Mouse (Mus musculus) cerebellum, adult 11-12 months (tissue): Measurements from ENCODE around the gene Eepd1.
"Not testable (repeated sequence)": the region's sequence is repeated elsewhere in the genome, so short reads cannot be mapped to it uniquely, and the experiment has no call there.

ENCODE experiments used
- DNase-seq: peaks from one replicate; pipeline ENCODE4 v3.0.0; 2022

Eepd1 gene

DNA sequence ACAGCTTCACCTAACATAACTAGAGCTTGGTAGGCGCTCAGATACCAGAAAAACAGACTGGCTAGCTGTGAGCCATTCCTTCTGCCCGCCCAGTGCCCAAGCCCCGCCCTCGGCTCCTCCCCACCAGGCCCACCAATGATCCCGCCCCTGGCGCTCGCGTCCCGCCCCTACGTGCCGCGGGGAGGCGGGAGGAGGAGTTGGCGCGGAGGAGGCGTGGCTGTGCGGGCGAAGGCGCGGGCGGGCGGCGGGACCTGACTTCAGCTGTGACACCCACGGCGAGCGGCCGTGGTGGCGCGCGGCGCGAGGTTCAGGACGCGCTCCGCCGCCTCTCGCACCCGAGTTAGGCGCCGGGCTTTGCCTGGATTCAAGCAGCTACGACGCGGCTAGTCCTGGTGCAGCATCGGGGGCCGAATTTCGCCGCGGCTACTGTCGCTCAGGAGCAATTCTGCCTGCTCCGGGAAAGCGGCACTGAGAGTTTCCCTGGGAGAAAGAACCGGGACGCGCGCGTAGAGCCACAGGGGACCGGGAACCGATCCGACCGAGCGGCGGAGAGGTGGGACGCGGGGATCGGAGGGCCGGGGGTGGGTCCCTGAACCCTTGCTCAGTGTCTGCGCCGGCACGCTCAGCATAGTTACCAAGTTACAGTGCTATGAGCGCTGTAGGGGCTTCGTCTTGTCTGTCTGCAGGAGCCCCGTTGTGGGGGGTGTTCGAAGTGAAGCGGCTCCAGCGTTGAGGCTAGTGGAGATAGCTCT lies at the start of gene Eepd1:
TSS of gene Eepd1 (plus strand) at position 204 of the 752 bp plus-strand sequence.
- peak; percentile 96 for DNase-seq

DNA sequence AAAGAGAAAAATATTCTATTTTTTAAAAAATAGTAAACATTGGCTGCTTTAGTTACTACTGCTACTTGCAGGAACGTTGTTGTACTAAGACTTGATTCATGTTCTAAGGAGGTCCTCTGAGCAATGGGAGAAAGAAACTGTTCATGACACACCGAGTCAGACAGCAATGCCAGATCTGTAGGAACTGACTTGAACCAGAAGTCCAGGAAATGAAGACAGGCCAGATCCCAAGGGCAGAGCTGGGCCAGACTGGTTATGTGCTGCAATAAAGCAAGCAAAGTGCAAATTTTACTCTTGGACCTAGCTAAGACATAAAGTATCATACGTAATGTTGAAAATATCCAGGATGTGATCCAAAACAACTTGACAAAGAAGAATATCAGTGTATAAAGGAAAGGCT lies 42.5 kb upstream of the Eepd1 start:
- no peak for DNase-seq

DNA sequence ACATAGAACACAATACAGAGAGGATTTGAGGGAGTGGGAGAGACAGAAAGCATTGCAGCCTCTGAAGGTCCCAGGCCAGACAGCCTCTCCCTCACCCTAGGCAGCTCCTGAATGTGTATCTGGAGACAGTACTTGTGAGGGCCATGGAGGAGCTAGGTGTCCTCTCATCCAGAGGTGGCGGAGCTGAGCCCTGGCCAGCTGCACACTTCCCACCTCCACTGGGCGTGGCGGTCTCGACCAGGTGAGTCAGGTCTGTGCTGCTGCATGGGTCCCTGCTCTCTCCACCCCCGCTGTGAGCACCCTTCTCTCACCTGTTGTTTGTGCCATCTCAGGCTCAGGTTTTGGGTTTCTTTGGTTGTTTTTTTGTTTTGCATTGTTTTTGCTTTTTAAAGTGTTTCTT lies 41.3 kb upstream of the Eepd1 start:
- DNase-seq = not testable (repeated sequence)

DNA sequence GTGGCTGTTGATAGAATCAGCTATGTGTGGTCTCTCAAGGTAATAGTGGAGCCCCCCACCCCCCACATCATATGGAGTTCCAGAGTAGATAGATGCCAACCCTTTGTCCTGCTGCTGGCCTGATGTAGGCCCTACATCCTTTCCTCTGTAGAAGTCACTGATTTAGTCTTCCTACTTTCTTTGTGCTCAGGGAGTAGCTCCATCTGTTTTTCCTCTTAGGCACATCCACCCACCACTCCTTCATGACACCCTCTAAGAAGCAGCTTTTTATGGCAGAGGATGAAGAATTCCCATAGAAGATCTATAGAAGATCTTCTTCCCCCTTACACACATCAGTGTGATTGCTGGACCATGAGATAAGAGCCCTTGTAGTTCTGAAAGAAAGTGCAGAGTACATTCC lies 39.3 kb upstream of the Eepd1 start:
- no peak for DNase-seq

DNA sequence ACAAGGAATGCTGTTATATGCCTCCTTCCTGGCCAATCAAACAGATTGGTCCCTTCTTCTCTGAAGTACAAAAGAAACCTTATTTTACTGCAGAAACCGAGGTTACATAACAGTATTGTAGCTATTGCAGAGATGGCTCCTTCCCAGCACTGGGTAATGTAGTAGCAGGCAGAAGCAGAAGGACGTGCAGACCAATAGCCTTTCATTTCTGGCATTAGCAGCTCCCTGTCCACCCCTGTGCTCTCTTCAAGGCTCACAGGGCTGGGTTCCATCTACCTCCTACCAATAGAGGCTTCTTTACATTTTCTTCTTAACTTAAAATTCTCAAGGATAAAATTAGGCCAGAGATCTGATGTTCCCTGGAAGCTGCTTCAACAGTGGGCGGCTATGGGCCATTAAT lies 38.3 kb upstream of the Eepd1 start:
- DNase-seq = no peak

DNA sequence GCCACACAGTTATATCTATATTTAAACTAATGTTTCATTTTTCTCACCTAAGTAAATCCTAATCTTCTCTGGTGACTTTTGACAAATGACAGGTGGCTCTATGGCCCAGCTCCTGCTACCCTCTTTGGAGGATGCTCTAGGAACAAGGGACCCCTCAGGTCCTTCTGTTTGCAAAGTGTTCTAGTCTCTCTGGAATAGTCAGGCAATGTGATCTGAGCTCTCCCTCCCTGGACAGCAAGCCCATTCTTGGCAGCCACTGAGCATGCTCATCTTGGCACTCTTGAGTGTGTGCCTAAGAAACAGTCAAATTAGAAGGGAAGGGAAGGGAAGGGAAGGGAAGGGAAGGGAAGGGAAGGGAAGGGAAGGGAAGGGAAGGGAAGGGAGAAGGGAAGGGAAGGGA lies 37.8 kb upstream of the Eepd1 start:
- no peak for DNase-seq

DNA sequence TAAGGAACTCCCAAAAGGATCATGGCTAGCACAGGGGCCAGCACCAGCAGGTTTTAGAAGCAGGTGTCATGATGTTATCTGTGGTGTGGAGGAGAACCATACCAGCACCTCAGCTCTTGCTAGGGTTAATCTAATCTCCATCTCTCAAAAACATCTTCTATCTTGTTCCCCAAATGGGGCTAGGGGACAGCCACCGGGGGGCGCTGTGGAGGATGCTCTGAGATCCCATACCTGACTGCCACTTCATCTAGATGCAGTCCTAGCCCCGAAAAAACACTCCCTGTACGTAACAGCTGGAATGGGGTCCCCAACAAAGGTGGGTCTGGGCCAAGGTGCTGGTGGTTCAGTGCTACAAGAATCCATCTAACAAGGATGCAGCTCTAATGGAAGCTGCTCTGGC lies 31.0 kb upstream of the Eepd1 start:
- DNase-seq = no peak

DNA sequence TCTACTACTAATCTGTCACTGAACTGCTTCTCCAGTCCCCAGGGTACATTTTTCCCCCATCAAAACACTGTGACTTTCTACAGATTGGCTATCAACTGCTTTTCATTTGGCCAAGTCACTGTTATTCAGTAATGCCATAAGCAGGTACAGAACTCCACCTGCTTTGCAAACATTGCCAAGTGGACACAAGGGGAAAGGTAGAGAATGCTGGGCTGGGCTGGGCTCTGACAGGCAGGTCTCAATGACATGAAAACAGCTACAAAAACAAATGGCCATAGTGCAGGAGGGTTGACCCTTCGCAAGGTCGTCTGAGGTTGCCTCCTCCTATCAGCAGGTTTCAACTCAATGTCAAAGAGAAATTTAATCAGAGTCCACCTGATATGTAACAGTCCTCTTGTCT lies 26.3 kb upstream of the Eepd1 start:
- DNase-seq = no peak

DNA sequence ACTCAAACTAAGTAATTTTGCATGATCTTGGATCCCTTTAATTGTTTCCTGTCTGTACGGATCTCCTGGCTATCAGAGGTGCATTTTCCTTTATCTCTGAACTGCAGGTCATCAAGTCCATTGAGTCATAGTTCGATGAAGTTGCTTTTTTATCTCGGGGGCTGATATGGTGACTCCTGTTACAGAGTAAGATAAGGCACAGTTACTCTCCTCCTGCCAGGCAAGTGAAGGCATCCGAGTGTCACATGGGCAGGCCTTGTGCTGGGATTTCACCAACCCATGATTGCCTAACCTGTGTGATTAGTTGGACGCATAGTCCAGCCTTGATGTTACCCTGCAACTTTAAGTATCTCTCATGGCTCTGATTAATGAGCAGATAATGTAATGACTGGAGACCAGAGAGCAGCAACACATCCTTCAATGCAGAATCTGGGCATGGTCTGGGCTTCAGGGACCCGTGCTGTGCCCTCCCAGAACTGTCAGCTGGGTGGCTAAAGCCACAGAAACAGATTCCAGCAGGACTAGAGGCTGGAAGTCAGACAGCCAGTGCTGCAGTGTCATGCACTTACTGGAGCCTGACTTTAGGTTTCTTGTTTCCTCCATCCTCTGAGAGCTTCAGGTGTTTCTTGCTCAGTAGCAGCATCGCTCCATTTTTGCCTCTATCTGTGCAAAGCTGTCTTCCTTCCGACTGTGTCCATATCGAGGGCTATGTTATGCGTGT lies 20.4 kb upstream of the Eepd1 start:
- DNase-seq = no peak

DNA sequence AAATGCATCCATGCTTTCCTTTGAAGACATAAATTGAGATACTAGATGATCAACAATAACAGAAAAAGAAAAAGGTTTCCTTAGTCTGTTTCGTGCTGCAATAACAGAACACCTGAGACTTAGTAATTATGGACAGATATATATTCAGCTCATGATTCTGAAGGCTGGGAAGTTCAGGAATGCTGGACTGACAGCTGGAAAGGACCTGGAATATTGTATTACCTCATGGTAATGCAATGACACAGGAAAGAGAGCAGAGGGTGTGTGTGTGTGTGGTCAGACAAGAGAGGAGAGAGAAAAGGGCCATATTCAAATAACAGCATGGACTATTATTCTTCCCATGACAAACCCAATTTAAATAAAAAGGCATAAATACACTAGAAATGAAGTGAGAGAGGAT lies 17.0 kb upstream of the Eepd1 start:
- DNase-seq = no peak

DNA sequence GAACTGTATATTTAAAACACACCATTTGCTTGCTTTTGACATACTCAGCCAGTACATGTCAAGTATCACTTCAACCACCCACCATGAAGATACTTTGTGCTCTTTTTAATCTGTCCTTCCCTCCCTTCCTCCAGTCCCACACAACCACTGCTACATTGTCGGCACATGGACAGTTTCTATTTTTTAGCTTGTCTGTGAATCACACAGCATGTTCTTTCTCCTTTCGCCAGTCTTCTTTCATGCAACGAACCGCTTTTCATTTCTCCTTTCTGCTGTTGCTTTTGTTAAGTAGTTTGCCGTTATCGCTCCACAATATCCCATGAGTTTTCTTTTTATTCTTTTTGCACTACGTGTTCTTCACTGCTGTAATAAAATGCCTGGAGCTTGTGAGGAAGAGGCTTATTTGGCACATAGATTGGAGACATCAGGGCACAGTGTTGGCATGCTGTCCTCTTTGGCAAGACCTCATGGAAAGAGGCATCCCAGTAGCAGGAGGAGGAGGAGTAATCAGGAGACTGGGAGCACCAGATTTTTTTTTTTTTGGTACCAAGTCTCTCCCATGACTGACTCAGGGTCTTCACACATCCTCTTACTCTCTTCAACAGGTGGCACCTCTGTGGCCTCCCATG lies 1.8 kb upstream of the Eepd1 start:
- DNase-seq = no peak

DNA sequence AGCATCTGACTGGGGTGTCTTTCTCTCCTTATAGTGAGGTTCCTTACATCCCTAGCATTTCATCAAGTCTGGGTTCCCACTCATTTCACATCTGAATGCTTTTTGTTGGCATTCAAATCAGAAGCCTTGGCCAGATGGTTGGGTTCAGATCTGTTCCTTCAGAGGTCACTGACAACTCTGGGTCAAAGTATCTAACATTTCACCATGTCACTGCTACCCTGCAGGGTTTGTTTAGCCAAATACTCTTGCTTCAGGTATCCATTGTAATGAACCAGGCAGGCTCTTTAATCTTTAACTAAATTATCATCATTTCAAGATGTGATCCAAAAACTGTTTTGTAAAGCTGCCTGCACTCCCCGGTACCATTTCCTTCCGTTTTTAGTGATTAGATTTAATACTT lies 671 bp upstream of the Eepd1 start:
- no peak for DNase-seq

DNA sequence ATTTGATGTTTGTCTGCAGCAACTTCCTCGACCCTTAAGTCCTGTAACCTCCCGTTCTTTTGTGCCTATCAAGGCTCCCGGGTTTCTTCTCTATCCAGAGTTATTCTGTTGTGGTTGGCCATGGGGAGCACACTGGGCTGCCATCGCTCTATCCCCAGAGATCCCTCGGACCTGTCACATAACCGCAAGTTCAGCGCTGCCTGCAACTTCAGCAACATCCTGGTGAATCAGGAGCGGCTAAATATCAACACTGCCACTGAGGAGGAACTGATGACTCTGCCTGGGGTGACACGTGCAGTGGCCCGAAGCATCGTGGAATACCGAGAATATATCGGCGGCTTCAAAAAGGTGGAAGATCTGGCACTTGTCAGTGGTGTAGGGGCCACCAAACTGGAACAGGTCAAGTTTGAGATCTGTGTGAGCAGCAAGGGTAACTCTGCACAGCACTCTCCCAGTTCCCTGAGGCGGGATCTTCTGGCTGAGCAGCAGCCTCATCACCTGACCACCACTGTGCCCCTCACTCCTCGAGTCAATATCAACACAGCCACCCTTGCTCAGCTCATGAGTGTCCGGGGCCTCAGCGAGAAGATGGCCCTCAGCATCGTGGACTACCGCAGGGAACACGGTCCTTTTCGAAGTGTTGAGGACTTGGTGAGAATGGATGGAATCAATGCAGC lies 1.1 kb downstream of the Eepd1 start:
- peak; percentile 33 for DNase-seq

DNA sequence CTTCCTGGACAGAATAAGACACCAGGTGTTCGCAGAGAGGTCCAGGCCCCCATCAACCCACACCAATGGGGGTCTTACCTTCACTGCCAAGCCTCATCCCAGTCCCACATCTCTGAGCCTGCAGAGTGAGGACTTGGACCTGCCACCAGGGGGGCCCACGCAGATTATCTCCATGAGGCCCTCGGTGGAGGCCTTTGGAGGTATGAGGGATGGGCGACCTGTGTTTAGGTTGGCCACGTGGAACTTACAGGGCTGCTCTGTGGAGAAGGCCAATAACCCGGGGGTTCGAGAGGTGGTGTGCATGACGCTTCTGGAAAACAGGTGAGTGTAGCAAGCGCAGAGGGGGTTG lies 1.6 kb downstream of the Eepd1 start:
- peak; percentile 42 for DNase-seq

DNA sequence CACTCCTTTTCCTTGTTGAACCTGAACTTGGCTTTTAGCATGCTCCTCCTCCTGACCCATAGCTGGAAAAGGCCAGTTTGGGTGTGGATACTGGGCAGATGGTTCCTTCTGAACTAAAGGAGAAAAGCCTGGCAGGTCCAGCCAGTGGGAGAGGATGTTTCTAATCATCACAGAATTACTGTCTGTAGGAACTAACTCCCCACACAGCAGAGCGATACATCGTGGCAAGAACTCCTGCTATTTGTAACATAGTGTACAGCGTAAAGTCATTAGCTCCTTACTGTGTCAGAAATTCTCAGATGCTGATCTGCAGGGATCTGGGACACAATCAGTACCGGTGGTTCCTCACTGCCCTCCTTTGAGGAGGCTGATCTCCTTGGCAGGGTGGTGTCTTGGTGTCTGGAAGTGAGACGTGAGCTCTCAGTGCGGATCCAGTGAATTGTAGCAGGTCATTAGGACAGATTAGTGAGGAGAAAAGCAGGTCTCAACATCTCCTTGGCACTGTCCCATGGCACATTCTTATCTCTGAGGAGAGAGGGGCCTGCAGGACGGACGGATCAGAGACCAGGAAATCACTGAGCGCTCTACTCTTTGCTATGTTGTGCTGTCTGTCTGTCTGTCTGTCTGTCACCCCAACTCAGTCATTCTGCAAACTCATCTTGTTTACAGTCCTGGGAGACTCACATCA lies 2.7 kb downstream of the Eepd1 start:
- DNase-seq = no peak

DNA sequence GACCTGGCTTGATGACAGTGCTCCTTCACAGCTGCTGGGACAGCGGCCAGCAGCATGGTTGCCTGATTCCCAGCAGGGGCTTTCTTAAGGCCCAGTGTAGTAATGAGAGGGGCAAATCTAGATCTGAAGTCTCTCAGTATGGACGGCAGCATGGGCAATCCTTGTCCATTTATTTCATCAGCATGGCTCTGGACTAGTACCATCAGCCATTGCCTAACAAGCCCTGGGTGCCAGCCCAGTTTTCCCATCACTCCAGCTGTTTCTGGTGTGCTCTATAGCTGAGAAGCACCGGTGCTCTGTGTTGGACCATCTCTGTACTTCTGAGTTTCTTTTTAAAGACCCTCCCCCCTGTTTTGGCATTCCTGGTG lies 3.3 kb downstream of the Eepd1 start:
- no peak for DNase-seq

DNA sequence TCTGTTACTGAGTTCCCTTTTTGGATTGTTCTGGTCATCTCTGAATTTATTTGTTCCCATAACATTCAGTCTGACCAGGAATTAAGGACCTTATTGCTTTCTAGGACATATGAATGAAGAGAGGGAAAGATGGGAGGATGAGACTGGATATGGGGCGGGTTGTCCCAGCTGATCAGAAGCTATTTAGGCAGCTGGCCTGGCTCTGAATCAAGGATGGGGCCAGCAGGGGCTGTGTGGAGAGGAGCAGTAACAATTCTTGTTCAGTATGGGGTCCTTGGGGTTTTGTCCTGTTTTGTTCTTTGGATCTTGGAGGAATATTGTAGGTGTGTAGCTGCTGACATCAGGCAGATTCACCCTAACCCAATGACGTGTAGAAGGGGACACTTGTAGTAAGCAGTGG lies 3.7 kb downstream of the Eepd1 start:
- no peak for DNase-seq

DNA sequence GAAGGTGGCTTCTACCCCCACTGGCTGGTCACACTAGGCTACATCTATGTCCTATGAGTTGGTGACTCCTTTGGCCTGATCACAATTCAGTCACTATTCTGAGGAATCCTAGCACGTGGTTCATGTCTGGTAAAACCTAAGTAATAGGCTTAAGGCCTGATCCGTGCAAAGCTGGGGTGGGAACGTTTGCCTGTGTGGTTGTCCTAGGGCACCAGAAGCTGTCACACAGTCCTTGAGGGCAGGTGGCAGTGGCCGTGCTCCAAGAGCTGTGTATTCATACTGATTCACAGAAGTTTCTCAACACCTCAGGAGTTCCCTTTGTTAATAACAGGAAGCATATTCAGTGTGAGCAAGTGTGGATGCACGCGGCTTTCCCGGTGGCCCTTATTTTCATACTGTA lies 4.1 kb downstream of the Eepd1 start:
- DNase-seq = peak; percentile 40

DNA sequence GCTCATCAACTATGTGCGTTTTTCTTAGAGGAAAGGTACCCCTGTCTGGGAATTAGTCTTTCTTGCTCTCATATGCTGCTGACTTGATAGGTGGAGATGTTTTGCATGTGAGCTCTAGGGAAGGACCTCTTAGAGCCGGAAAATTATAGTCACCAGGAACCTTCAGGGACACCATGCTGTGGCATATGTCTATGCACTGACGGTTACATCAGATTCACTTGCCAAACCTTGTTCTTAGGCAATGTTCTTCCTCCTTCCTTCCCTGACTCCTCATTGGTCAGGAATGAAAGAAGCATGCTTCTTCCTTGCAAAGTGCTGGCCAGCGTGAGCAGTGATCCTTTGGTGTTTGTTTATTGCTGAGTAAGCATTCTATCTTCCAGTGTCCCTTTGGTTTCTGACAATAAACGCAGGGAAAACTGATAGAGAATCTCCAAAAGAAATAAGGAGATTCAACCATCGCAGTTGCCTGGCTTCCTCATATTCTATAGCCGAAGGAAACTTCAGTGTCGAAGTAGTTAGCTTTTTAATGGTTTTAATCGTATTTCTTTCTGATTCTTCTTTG lies 5.0 kb downstream of the Eepd1 start:
- DNase-seq = no peak

DNA sequence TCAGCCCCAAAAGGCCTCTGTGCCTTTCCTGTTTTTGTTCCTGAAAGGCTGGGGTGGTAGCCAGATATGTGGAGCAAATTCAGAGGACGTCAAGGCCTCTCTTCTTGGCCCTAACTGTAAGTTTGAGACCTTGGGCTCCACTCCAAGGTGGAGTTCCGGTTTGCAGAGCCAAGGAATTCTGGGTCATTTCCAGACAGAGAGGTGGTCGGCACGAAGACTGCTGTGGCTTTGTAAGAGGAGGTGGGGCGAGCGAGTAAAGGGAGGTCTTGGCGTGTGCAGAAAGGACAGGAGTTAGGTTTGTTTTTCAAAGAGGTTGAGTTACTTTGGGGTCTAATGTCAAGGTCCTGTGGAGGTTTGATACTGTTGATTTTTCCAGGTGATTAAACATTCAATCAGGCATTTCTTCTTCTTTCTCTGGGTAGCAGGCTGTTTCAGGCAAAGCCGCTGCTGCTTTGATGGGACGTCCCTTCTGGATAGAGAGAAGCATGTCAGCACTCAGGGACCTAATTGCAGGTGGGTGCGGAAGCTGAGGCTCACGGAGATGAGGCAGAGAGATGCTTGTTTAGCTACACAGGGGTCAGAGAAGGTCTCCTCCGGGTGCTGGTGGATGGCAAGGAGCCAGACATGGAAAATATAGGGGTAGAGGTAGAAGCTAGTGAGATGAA lies 6.2 kb downstream of the Eepd1 start:
- DNase-seq = no peak

DNA sequence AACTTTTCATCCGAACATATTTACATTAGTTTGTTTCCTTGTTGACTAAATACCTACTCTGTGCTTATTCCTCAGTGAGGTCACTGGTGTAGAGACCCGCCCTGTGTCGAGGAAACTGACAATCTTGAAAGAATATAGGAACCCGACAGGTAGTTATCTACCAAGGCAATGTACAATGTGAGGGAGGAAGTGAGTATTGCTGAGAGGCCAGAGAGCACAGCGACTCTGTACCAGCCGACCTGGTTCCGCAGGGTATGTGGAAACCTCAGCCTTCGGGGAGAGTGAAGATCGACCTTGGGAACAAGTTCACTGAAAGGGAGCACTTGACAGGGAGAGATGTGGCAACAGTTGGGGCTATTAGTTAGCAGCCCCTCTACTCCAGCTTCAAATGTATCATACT lies 7.2 kb downstream of the Eepd1 start:
- DNase-seq = no peak

DNA sequence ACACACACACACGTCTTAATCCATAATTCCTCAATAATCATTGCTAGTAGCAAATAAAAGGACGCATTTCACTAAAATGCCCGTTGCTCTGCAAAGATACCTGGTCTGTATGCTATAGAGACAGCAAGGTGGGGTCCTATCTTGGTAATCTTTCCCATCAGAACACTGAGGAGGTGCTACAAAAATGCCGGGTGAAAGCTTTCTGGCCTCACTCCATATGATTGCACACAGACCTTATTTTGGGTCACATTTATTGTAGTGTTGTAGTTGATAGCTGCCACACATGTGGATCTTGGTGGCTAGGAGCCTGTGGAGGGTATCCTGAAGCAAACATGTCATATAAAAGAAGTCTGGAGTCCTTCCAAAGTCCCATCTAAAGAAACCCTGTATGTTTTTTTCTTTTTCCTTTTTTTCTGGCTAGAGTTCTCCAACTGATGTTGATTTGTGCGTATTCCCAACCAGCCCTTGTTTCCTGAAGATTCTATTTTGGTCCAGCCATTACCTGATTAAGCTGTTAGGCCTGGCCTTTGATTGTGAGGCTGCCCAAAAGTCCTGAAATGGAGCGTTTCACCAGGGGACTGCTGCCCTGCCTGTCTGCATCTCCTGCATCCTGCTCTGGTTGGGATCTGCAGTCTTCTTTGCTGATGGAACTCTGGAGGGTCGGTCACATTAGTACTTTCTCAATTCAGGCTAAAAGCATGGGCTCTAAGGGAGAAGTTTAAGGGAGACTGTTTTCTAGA lies 8.0 kb downstream of the Eepd1 start:
- DNase-seq = no peak
